Mouse (Mus musculus) thymus, postnatal 0 days (tissue): ENCODE results near the gene Stx6. TPM values are rescaled to one million over a fixed set of nuclear protein-coding genes. Genes with fewer than 3 reads are reported as not detected.

Source experiments
- DNase-seq: peaks from one replicate; pipeline ENCODE4 v3.0.0-alpha.2; 2015; ENCODE audit warnings: low spot score
- polyA plus RNA-seq: library from polyadenylated mRNA; unstranded; fragments of >200 nt; fragmentation: Nextera tagmentation; extraction: Ambion mirVana; gene quantifications from 2 replicates; pipeline ENCODE4 v1.2.1, GENCODE M21; 2015

The Stx6 gene
- polyA plus RNA-seq, 1 experiment from 2014 or later: 150 TPM

DNA sequence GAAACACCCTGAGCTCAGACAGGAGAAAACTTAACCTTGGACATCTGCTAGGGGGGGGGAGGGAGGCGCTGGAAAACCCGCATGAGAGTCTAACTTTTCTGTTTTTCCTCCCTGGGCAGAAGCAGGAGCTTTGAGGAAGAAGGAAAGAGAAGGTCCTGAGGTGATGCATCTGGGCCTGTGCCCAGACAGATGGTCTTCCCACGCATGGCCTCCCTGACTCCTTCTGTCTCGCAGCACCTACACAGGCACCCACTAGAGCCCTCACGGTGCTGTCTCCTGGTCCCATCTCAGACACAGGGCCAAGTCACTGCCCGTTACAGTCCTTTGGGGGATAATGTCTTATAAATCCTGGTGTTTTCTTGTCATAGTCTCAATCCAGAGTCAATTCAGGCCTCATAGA lies 74.3 kb downstream of the Stx6 start:
- DNase-seq: no peak

DNA sequence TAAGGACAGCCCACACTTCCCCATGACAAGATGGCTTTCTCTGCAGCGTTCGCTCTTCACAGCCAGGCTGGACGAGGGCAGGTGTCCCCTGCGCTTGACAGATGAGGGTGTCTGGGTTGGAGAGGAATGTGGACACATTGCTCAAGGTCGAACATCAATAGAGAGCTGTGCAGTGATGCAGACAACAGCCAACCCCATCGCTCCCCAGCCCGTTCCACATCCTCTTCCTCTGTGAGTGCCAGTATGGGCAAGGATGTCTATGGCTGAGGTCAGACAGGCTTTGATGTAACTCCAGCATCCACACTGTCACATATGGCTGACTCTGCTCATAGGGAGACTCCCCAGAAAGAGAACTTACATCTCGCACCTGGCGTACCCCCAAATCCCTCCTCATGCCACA lies 74.9 kb downstream of the Stx6 start:
- peak; percentile 47 for DNase-seq

DNA sequence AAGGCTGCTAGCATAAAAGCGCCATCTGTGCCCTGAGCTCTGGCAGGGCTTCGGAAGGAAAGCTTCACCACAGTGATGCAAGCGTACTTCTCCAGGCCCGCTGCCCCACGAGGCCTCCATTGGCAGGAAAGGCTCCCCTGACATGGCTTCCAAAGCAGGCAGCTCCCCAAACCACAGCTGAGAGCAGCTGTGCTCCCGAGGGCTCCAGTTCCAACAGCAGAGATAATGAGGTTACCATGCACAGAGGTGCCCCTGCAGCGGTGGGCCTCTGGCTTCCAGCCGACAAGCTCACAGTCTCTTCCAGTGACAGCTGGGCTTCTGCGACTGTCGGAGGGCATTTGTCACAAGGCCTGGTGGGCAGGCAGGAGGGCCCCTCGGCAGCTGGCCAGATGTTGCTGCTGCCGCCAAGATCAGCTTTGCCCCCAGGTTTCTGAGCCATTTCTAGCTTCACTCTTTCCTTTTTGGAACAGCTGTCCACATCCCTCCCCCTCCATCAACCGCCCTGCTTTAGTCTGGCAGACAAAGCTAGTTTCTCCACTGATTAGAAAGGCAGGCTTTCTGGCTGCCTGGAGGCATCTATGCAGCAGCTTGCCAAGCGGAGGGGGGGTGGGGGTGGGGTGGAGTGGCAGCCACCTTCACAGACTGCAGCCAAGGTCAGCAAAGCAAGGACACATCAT lies 75.6 kb downstream of the Stx6 start:
- DNase-seq: peak; percentile 77

DNA sequence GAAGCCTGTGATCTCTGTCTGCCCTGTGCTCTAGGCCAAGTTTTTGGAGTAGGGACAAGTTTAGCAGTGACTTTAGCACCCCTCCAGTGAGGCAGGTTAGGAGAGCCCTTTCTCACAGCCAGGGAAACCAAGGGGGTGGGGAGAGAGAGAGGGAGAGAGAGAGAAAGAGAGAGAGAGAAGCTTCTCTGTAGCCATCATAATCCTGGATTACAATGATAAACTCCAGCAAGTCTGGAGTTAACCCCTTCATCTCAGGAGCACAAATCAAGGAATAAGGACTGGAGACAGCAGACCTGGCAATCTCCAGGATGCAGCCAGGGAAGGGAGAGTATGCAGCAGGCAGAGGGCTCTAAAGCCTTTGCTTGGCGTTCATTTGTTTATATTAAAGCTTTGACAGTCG lies 77.1 kb downstream of the Stx6 start:
- DNase-seq: no peak

DNA sequence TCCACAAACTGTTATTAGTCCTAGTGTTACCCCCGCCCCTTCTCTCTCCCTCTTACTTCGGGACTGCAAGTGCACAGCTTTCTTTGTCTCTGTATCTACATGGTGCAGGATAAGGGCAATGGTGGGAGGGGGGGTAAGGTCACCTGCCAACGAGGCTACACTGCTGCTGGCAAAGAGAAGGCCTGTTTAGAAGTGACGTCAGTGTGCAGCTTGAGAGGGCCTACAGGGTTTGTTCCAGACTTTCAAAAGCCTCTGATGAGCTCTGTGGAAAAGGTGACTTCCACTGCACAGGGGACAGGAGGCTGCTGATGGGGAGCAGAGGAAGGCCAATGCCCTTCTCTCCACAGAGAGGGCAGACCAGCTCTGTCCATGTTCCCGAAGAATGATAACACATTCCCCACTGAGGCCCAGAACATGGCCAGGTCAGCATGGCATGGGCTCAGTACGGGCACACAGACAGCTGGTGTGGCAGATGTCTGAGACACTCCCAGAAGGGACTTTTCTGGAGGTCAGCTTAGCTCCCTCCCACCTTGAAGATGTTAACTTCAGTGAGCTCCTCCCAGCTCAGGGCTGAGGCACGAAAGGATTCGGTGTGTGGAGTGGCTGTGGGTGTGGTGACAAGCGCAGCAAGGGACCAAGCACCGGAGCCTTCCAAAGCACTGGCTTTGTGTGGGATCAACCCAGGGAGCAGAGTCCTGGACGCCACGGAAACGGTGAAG lies 78.0 kb downstream of the Stx6 start:
- DNase-seq: no peak

DNA sequence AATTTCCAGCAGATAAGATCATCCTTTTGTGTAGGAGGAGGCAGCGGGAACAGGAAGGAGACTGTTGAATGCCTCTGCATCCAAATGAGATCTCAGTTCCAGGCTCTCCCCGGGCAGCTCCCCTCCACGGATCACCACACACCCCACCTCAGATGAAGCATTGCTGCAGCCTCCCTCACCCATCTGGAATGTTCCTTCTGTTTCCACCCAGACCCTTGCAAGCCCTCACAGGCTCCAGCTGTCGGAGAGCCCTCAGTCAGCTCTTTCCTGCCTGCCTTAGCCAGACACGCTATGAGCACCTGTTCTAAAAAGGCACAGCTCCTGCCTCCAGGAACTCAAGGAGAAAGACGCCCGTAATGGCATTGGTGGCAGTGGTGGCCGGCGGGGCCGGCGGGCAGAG lies 78.9 kb downstream of the Stx6 start:
- no peak for DNase-seq

DNA sequence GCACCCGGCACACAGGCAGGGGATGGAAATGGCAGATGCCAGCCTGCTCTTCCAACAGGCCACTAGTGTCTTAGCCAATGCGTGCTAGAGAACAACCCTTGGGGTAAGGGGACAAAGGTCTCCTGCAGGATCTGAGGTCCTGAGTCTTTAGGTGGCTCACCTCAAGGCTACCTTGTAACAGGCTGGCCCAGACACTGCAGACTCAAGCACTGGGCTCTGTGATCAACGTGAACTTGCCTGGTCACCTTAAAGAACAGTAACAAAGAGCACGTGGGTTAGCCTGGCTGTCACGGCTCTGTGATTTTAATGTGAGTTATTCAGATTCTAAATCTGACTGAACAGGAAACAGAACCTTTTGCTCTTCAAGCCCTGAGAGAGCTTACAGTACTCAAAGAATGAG lies 79.6 kb downstream of the Stx6 start:
- DNase-seq: no peak

DNA sequence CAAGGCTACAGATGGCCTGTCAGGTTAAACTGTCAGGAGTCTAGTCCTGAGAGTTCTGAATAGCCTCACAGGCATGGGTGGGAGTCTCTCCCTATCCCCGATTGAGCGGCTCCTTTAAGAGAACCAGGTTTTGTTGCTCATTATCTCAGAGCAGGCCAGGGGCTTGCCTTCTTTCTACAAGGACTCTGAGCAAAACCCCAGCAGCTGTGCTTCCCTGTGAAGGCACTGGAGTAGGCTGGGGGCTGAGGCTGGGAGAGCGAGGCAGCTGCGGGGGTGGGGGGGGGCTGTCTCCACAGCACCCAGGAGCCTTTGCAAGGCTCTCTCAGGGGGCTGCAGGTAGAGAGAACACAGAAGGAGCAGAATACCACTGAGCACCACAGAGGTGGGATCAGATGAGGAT lies 80.7 kb downstream of the Stx6 start:
- DNase-seq: no peak

DNA sequence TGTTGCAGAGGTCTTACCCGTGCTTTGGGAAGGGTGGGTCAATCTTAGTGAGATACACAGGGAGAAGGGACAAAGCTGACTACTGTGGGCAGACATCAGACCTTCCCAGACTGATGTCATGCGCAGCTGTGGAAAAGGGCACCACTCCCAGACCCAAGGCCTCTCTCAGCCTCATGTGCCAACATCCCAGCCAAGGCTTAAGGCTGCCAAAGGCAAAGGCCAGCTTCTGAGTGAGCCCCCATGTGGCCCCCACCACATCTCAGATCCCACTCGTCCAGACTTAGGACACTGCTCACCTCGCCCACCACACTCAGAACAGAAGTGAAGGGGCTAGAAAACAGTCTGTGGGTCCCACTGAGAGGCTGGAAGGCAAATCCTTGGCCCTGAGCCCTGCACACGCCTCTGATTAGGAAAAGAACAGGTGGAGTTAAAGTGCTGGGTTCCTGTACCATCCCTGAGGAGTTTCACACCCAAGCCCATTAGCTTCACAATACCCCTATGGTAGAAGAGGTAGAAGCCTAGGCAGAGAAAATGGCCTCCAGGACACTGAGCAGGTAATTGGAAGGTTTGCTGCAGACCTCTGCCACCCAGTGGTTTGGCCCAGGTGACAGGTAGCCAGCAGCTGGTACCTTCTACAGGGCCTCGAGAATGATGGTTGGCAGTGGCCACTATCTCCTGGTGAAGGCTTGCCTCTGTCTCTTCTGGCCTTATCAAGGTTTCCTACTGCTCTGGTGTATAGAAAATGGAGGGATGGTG lies 81.6 kb downstream of the Stx6 start:
- DNase-seq: no peak

DNA sequence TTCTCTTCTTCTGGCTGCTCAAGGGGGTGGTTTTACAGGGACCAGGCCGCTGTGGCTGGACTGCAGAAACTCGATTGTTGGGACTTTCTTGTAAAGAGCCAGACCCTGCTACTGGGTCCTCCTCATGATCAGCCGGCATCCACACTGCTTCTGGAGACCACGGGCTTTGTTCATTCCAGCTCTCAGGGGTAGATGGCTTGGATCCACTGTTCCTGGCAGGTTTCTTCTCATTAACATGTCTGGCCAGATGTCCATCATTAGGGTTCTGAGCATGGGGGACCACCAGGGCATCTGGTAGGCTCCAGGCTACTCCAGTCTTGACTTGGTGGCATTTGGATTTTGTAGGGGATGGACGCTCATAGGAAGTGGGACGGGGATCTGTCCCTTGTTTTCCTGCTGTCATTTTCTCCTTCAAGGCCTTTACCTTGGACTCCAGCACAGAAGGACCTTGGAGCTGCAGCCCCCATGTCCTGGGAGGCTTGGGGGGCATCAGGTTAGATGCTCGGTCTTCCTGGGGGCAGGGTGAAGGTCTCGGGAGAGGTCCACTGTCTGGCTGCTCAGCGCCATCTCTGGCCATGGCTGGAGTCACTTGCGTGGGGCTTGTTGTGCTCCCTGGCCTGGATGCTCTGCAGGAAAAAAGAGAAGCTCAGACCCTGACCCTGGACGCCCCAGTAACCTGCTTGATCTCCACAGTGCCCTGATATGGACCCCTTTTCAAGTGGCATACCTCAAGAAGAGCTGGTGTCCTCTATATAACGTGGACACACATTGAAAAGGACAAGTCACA lies 83.4 kb downstream of the Stx6 start:
- DNase-seq: no peak

DNA sequence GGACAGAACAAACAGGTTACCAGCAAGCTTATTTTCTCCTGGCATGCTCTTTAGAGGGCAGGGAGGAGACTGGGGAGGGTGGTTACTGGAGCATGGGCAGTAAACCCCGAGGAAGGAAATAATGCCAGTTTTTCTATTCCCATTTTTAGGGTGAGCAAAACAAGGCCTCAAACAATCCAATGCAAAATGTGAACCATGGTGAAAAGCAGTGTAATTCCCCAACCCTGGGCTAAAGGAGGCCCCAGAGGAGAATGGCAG lies 83.9 kb downstream of the Stx6 start:
- no peak for DNase-seq

DNA sequence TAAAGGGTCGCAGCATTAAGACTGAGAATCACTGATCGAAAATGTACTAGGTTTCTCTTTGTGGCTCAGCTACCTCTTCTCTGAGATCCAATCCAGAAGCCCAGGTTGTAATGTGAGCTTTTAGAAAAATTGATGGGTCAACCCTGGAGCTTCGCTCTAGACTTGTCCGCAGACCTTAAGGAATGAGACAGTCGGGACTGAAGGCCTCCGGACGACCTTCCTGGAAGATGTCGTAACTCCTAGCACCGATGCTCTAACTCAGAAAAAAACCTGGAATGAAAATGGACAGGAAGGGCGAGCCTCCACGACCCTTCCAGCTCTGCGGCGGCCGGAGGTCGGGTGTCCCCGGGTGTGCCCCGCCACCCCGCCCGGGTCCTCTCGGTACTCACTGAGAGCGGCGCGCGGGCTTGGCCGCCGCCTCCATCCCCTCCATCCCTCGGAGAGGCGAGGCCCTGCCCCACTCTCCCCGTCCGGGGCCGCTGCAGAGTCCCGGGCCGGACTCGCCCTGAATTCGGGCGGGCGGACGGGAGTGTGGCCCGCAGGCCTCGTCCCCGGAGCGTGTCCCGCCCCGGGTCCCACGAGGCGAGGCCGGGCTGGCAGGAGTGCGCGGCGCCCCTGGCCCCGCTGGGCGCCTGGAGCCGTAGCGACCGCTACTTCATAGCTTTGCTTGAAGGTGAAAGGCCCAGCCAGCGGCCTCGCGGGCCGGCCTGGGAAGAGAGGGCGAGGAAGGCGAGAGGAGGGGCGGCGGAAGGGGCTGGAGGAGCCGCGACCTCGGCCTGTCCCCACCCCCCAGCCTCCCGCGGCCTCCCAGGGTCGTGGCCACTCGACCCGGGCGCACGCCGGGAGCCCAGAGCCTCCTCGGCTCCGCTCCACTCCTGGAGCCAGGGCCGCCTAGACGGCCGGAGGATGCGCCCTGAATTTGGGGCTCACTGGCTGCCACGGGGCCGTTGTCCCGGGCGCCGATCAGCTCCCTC lies 85.6 kb downstream of the Stx6 start, which contains the start of gene BC034090:
TSS of gene BC034090 (minus strand) at position 648 of the 974 bp plus-strand sequence.
- DNase-seq: no peak

DNA sequence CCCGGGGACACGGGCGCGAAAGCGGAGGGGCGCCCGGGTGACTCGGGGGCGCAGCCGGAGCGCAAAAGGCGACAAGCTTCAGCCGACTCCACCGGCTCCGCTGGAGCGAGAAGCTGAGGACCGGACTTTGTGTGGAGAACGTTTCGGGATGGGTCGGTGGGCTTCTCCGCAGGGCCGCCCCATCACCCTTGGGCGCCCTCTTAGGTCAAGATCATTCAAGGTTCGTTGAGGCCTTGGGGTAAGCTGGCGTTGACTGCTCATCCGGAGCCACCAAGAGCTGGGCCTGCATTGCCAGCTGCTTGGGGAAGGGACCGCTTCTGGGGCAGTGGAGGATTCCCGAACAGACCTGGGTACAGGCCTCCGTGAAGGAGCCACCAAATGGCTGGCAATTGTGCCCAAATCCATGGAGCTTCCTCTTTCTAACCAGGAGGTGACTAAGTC lies 86.3 kb downstream of the Stx6 start:
- no peak for DNase-seq

DNA sequence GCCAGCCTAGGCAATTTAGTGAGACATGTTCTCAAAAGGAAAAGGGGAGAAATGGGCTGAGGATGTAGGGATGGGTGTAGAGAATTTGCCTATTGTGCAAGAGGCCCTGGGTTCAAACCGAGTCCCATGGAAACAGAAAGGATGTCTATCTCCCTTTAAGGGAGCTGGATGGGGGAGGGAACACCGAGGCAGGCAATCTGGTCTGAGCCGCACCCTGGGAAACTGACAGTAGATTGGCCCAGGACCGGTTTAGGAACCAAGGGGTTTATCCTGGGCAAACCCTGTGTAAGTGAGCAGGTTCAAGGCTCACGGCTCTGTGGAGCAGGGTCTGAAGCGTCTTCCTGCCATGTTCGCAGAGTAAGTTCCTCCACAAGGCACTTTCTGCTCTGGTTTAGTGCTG lies 87.0 kb downstream of the Stx6 start:
- no peak for DNase-seq

DNA sequence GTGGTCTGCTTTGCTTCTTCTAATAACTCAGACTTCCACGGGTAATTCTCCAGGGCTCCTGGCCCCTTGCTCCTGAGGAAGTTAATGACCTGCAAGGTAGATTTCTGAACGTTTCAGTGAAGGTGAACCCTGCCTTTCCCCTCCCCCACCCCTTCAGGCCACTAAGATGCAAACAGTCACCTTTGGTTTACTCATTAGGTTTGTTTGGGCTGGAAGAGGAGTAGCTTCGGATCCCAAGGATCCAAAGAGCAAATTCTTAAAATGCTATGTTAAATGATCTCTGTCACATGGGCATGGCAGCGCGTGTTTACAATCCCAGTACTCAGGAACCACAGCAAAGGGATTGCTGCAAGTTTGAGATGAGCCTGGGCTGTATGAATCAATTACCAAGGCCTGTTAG lies 88.9 kb downstream of the Stx6 start:
- no peak for DNase-seq

DNA sequence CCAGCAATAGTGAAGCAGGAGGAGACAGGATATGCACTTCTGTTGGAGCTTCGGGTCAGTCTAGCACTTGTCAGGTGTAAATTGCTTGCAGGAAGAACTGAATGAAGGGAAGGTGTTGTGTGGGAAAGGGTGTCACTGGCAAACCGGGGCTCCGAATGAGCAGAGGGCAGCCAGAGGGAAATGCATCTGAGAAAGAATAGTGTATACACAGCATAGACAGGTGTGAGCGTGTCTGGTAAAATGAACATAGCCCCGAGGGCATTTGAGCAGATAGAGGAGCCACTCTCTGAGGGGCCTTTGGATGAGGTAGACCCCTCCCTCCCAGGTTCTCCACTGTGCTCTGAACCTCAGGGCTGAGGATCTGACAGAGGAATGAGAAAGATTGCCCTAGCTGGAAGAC lies 89.5 kb downstream of the Stx6 start:
- DNase-seq: no peak

DNA sequence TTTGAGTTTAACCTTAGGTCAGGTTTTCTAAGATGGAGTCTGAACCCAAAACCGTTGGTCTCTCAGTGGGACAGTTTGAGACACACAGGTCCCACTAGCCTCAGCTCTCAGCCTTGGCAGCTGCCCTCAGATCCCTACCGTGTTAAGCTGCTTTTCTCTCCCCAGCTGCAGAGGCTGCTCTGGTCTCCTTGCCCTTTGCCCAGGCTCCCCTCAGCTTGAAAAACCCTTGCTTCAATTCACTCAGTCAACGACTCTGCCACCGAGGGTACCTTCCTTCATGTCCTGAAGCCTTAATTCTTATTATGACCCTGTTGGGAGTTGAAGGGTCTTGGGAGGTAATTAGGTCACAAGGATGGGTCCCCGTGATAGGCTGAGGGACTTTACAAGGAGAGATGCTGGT lies 91.4 kb downstream of the Stx6 start:
- DNase-seq: no peak

DNA sequence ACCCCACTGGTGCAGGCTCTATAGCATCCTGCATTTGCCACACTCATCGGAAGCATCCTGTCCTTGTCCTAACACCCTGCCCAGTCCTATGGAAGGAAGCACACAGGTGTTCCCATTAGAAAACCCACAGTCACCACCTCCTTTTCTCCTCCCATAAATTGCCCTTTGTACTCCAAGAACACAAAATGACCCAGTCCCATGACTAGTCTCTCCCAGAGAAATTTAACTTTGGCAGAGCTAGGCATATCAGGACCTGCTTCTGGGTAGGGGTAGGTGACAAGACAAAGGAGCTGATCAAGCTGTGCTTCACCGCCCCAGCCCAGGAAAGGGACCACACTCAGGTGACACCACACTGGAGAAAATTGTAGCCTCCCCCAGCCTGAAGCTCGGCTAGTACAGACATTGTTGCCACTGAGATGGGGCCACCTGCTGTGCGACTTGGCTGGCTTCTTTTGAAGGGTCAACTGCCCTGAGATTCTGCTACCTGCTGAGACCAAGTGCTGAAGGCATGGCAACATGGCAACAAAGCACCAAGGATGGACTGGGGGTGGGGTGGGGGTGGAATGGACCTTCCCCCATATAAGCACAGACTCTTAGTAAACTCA lies 92.1 kb downstream of the Stx6 start:
- DNase-seq: no peak

DNA sequence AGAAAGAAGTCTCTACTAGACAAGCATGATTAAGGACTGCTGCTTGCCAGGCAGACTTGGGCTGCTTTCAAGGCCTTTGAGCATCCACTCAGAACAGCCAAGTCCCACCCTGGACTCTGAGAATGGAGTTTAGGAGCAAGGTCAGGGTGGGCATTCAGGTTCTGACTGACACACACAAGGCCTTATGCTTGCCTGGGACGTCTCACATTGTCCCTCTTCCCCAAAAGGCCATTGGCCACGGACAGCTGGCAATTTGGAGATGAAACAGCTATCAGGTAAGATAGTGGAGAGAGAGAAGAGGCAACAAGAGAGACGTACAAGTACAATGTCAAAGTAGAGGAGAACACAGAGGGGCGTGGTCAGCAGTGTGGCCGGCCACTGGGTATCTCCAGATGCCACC lies 93.1 kb downstream of the Stx6 start:
- DNase-seq: no peak

DNA sequence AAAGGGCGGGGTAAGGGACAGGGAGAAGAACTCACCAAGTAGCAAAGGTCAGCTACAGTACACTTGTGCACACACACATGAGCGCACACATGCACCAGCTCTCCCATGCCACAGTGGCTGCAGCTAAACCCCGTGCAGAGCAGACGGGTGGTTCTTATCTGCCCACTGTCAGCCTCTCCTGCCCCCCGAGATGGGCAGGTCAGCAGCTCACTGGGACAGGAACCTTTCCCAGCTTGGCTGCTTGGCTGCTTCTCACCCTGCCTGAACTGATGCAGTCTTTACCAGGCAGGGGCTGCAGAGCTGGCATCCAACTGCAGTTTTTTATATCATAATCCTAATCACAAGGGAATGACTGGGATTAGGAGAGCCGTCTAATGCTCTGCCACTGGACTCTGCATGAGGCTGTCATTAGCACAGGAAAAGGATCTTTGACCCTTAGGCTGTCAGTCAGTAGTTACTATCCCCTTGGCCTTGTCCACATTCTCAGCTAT lies 94.2 kb downstream of the Stx6 start:
- no peak for DNase-seq
